ENCODE assay signal across 9 mouse cellular contexts in genomic region chr11:43481672-43482522, GRCm38 (mm10). TPM values are rescaled to one million over a fixed set of nuclear protein-coding genes. Genes with fewer than 3 reads are reported as not detected.
DNase-seq lines count a peak whose midpoint lies in the region; ATAC-seq lines count a peak whose summit lies in the region.
"Had no signal": no experiment of that assay in that cellular context is flagged by ENCODE, and none has a peak within 500 bp of the region (broad histone marks: within the 10 kb centered on the region; RNA-seq: fewer than 3 reads in every experiment).

No protein-coding gene starts in this region.

- peaks cover 29% of the 10 kb centered on the region for H3K4me1 ChIP-seq in kidney, embryonic 14.5 days (ENCODE audit: control insufficient read depth, insufficient read depth, low read length)
- peaks cover 45% of the 10 kb centered on the region for H3K4me1 ChIP-seq in heart, embryonic 15.5 days (replicated peaks)
- H3K4me1 ChIP-seq in limb, embryonic 15.5 days = peaks cover 64% of the 10 kb centered on the region
- peaks cover 27% of the 10 kb centered on the region for H3K4me1 ChIP-seq in stomach, embryonic 16.5 days (ENCODE audit: control insufficient read depth, insufficient read depth, low read length)
- H3K4me1 ChIP-seq in midbrain, embryonic 13.5 days (replicated peaks) = peaks cover 11% of the 10 kb centered on the region

- no peaks in the 10 kb centered on the region for H3K36me3 ChIP-seq in kidney, embryonic 14.5 days (ENCODE audit: control insufficient read depth, insufficient read depth, low read length)
- H3K36me3 ChIP-seq in heart, embryonic 15.5 days = no peaks in the 10 kb centered on the region
- H3K36me3 ChIP-seq in limb, embryonic 15.5 days = no peaks in the 10 kb centered on the region
- no peaks in the 10 kb centered on the region for H3K36me3 ChIP-seq in stomach, embryonic 16.5 days (ENCODE audit: control insufficient read depth, insufficient read depth, low read length)
- no peaks in the 10 kb centered on the region for H3K36me3 ChIP-seq in midbrain, embryonic 13.5 days
- H3K36me3 ChIP-seq: neural tube, embryonic 13.5 days had no signal

- H3K4me3 ChIP-seq in kidney, embryonic 14.5 days (ENCODE audit: low read length) = no peak overlapping the region
- no peak overlapping the region for H3K4me3 ChIP-seq in heart, embryonic 15.5 days
- no peak overlapping the region; the same call in 1 of the 2 replicates for H3K4me3 ChIP-seq in limb, embryonic 15.5 days
- H3K4me3 ChIP-seq in stomach, embryonic 16.5 days (replicated peaks; ENCODE audit: low read length) = no peak overlapping the region
- H3K4me3 ChIP-seq in midbrain, embryonic 13.5 days (replicated peaks) = no peak overlapping the region
- H3K4me3 ChIP-seq: neural tube, embryonic 13.5 days had no signal

- no peak overlapping the region for H3K9ac ChIP-seq in kidney, embryonic 14.5 days (ENCODE audit: low read depth, low read length)
- no peak overlapping the region for H3K9ac ChIP-seq in heart, embryonic 15.5 days
- H3K9ac ChIP-seq in limb, embryonic 15.5 days = no peak overlapping the region
- H3K9ac ChIP-seq in stomach, embryonic 16.5 days (ENCODE audit: low read length) = no peak overlapping the region
- H3K9ac ChIP-seq in midbrain, embryonic 13.5 days (replicated peaks) = no peak overlapping the region
- H3K9ac ChIP-seq: neural tube, embryonic 13.5 days had no signal

- DNase-seq in kidney, postnatal 36 days = no peak
- DNase-seq in right cerebral cortex, postnatal 25 days = no peak

- H3K27ac ChIP-seq in kidney, embryonic 14.5 days (ENCODE audit: low read depth, low read length) = peak overlapping the region; percentile 80; the same call in 1 of the 2 replicates
- peak overlapping the region; percentile 85; the same call in 1 of the 2 replicates for H3K27ac ChIP-seq in heart, embryonic 15.5 days
- peak overlapping the region; percentile 87 for H3K27ac ChIP-seq in limb, embryonic 15.5 days
- H3K27ac ChIP-seq in stomach, embryonic 16.5 days (ENCODE audit: low read length) = no peak overlapping the region
- no peak overlapping the region for H3K27ac ChIP-seq in midbrain, embryonic 13.5 days
- H3K27ac ChIP-seq: neural tube, embryonic 13.5 days had no signal

- no peaks in the 10 kb centered on the region for H3K9me3 ChIP-seq in kidney, embryonic 14.5 days (ENCODE audit: control insufficient read depth, low read length)
- no peaks in the 10 kb centered on the region for H3K9me3 ChIP-seq in heart, embryonic 15.5 days (replicated peaks)
- H3K9me3 ChIP-seq in limb, embryonic 15.5 days = no peaks in the 10 kb centered on the region
- no peaks in the 10 kb centered on the region for H3K9me3 ChIP-seq in stomach, embryonic 16.5 days (replicated peaks; ENCODE audit: control insufficient read depth, low read length)
- H3K9me3 ChIP-seq in midbrain, embryonic 13.5 days = no peaks in the 10 kb centered on the region
- H3K9me3 ChIP-seq: neural tube, embryonic 13.5 days had no signal

- H3K27me3 ChIP-seq in kidney, embryonic 14.5 days (ENCODE audit: control insufficient read depth, insufficient read depth, low read length) = no peaks in the 10 kb centered on the region
- H3K27me3 ChIP-seq in heart, embryonic 15.5 days = no peaks in the 10 kb centered on the region
- no peaks in the 10 kb centered on the region for H3K27me3 ChIP-seq in limb, embryonic 15.5 days
- no peaks in the 10 kb centered on the region for H3K27me3 ChIP-seq in stomach, embryonic 16.5 days (ENCODE audit: control insufficient read depth, insufficient read depth, low read length)
- H3K27me3 ChIP-seq in midbrain, embryonic 13.5 days = no peaks in the 10 kb centered on the region
- H3K27me3 ChIP-seq: neural tube, embryonic 13.5 days had no signal

- no peak overlapping the region for H3K4me2 ChIP-seq in kidney, embryonic 14.5 days (replicated peaks; ENCODE audit: low read depth, low read length)
- H3K4me2 ChIP-seq in heart, embryonic 15.5 days = no peak overlapping the region
- peak overlapping the region; percentile 19; the same call in 1 of the 2 replicates for H3K4me2 ChIP-seq in limb, embryonic 15.5 days
- no peak overlapping the region for H3K4me2 ChIP-seq in stomach, embryonic 16.5 days (ENCODE audit: low read depth, low read length)
- H3K4me2 ChIP-seq in midbrain, embryonic 13.5 days (replicated peaks) = no peak overlapping the region
- H3K4me2 ChIP-seq: midbrain, embryonic 11.5 days; neural tube, embryonic 13.5 days had no signal

- peak; percentile 32; the same call in 1 of the 2 replicates for ATAC-seq in kidney, embryonic 14.5 days (ENCODE audit: low FRiP score, low TSS enrichment)
- 0 out of 2 replicates have a peak, but pooled peaks have one; percentile 20 for ATAC-seq in heart, embryonic 15.5 days (replicated peaks; ENCODE audit: insufficient number of reproducible peaks, insufficient read depth, low FRiP score, low read depth)
- peak; percentile 51; the same call in 1 of the 2 replicates for ATAC-seq in limb, embryonic 15.5 days (ENCODE audit: insufficient number of reproducible peaks, low FRiP score, low TSS enrichment, low read depth)
- ATAC-seq in stomach, embryonic 16.5 days (ENCODE audit: insufficient read depth, low FRiP score) = peak; percentile 16; the same call in 1 of the 2 replicates
- ATAC-seq in midbrain, embryonic 13.5 days = no peak

- WGBS in kidney, embryonic 14.5 days = 27% methylated on average over 3 of the region's 3 CpGs
- 54% methylated on average over 3 of the region's 3 CpGs for WGBS in heart, embryonic 15.5 days
- WGBS in limb, embryonic 15.5 days = 23% methylated on average over 3 of the region's 3 CpGs
- WGBS in stomach, embryonic 16.5 days = 33% methylated on average over 3 of the region's 3 CpGs
- 69% methylated on average over 3 of the region's 3 CpGs for WGBS in midbrain, embryonic 13.5 days

RNA-seq across cellular contexts. Expression of gene C1qtnf2, which starts 7.8 kb away (rescaled TPM):
- polyA plus RNA-seq in kidney, embryonic 14.5 days (2014; fragmentation: Nextera tagmentation; extraction: Ambion mirVana) = 13.4 and 17.9 TPM in 2 replicates
- polyA plus RNA-seq in heart, embryonic 15.5 days (2015; fragmentation: Nextera tagmentation; extraction: Ambion mirVana) = 6.4 and 8.1 TPM in 2 replicates
- polyA plus RNA-seq in limb, embryonic 15.5 days (2015; fragmentation: Nextera tagmentation; extraction: Ambion mirVana) = 58.0 and 58.9 TPM in 2 replicates
- 13.8 TPM in 2 replicates for polyA plus RNA-seq in stomach, embryonic 16.5 days (2015; fragmentation: Nextera tagmentation; extraction: Ambion mirVana)
- polyA plus RNA-seq in midbrain, embryonic 13.5 days (2015; fragmentation: Nextera tagmentation; extraction: Ambion mirVana) = 3.6 and 3.9 TPM in 2 replicates

RNA-seq across cellular contexts. Expression of gene Ccnjl, which starts 46.7 kb away (rescaled TPM):
- polyA plus RNA-seq in kidney, embryonic 14.5 days (2014; fragmentation: Nextera tagmentation; extraction: Ambion mirVana) = 25.8 and 31.1 TPM in 2 replicates
- 20.2 and 21.0 TPM in 2 replicates for polyA plus RNA-seq in heart, embryonic 15.5 days (2015; fragmentation: Nextera tagmentation; extraction: Ambion mirVana)
- 9.5 and 11.3 TPM in 2 replicates for polyA plus RNA-seq in limb, embryonic 15.5 days (2015; fragmentation: Nextera tagmentation; extraction: Ambion mirVana)
- polyA plus RNA-seq in stomach, embryonic 16.5 days (2015; fragmentation: Nextera tagmentation; extraction: Ambion mirVana) = 9.9 and 11.0 TPM in 2 replicates
- polyA plus RNA-seq in midbrain, embryonic 13.5 days (2015; fragmentation: Nextera tagmentation; extraction: Ambion mirVana) = 20.9 and 24.2 TPM in 2 replicates

RNA-seq across cellular contexts. Expression of gene Slu7, which starts 48.4 kb away (rescaled TPM):
- 58.2 and 65.2 TPM in 2 replicates for polyA plus RNA-seq in kidney, embryonic 14.5 days (2014; fragmentation: Nextera tagmentation; extraction: Ambion mirVana)
- polyA plus RNA-seq in heart, embryonic 15.5 days (2015; fragmentation: Nextera tagmentation; extraction: Ambion mirVana) = 35.8 and 42.3 TPM in 2 replicates
- polyA plus RNA-seq in limb, embryonic 15.5 days (2015; fragmentation: Nextera tagmentation; extraction: Ambion mirVana) = 55.0 and 60.2 TPM in 2 replicates
- 47.0 and 51.1 TPM in 2 replicates for polyA plus RNA-seq in stomach, embryonic 16.5 days (2015; fragmentation: Nextera tagmentation; extraction: Ambion mirVana)
- 73.6 and 75.6 TPM in 2 replicates for polyA plus RNA-seq in midbrain, embryonic 13.5 days (2015; fragmentation: Nextera tagmentation; extraction: Ambion mirVana)

RNA-seq across cellular contexts. Expression of gene Pttg1, which starts 55.8 kb away (rescaled TPM):
- polyA plus RNA-seq in kidney, embryonic 14.5 days (2014; fragmentation: Nextera tagmentation; extraction: Ambion mirVana) = 105 and 129 TPM in 2 replicates
- polyA plus RNA-seq in heart, embryonic 15.5 days (2015; fragmentation: Nextera tagmentation; extraction: Ambion mirVana) = 102 and 121 TPM in 2 replicates
- 74.1 and 78.7 TPM in 2 replicates for polyA plus RNA-seq in limb, embryonic 15.5 days (2015; fragmentation: Nextera tagmentation; extraction: Ambion mirVana)
- polyA plus RNA-seq in stomach, embryonic 16.5 days (2015; fragmentation: Nextera tagmentation; extraction: Ambion mirVana) = 58.7 and 65.1 TPM in 2 replicates
- polyA plus RNA-seq in midbrain, embryonic 13.5 days (2015; fragmentation: Nextera tagmentation; extraction: Ambion mirVana) = 51.2 and 54.7 TPM in 2 replicates

Comparison
In these comparisons a context has a peak if more than half of its experiments do, and no peak if none do; other contexts are left out.
1. H3K27ac ChIP-seq: peak in kidney, embryonic 14.5 days (single experiment), heart, embryonic 15.5 days (single experiment) and limb, embryonic 15.5 days (single experiment); none in stomach, embryonic 16.5 days (single experiment) and midbrain, embryonic 13.5 days (single experiment).